Mouse (Mus musculus): ENCODE measurements around the gene Lsm12. TPM values are rescaled to one million over a fixed set of nuclear protein-coding genes. Genes with fewer than 3 reads are reported as not detected.

Lsm12 gene
- 100 to 1,000 TPM in 1 of 2 experiments, 10 to 100 TPM in 1; 95.3 to 106 TPM for total RNA-seq (2021)
- long read RNA-seq, experiment 1, partial matches to known transcripts: 0 of 3 reads
- long read RNA-seq, experiment 1, other reads (novel, unspliced or antisense): 0 of 3 reads
- long read RNA-seq, experiment 2, transcript Lsm12-201 (5 exons, 2,256 nt): major isoform, 9 of 9 reads
- long read RNA-seq, experiment 2, partial matches to known transcripts: 0 of 9 reads
- long read RNA-seq, experiment 2, other reads (novel, unspliced or antisense): 0 of 9 reads

DNA sequence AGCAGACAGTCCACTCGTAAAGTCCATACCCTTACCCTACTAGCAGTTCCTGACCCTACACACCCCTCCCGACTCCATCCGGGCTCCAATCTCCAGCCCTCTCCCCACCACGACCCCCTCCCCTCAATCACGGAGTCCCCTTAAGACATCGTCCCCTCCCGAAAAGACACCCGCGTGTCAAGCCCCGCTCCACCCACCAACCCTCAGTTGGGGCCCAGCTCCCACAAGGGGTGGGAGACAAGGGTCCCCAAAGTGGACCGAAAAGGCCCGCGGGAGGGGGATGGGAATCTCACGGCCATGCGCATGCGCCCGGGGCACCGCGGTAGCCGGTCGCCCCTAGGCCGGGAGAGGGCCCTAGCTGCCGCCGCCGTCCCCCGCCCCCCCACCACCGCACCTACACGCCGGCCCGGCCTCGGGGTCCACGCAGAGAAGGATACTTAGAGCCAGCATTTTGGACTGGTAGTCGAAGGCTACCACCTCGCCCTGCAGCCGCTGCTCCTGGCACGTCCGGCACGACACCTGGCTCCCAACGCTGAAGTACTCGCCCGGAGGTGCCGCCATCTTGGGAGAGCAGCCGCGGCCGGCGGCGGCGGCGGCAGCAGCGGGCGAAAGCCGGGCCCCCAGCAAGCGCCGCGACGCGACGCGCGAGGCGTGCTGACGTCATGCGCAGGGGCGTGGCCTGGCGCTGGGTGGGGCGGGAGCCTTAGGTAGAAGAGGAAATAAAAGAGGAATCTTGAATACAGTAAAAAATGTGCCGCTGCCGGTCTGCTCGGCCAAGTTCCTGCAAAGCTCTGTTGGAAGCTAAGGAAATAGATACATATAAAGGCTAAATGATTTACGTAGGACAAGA lies at the start of gene Lsm12:
TSS of gene Lsm12 (minus strand) at position 651 of the 850 bp plus-strand sequence.
- Histone ChIP-seq H3K4me3 (peak within 1 kb of the TSS; percentile 95), H3K27ac (peak within 1 kb of the TSS; percentile 98)
- DNase-seq: peak; percentile 97
- TF ChIP-seq CTCF (IDR thresholded peaks at IDR 0.05): peak; percentile 25; the same call in 1 of the 2 replicates
- intact Hi-C loops (cut with DNase I): no loop called here

DNA sequence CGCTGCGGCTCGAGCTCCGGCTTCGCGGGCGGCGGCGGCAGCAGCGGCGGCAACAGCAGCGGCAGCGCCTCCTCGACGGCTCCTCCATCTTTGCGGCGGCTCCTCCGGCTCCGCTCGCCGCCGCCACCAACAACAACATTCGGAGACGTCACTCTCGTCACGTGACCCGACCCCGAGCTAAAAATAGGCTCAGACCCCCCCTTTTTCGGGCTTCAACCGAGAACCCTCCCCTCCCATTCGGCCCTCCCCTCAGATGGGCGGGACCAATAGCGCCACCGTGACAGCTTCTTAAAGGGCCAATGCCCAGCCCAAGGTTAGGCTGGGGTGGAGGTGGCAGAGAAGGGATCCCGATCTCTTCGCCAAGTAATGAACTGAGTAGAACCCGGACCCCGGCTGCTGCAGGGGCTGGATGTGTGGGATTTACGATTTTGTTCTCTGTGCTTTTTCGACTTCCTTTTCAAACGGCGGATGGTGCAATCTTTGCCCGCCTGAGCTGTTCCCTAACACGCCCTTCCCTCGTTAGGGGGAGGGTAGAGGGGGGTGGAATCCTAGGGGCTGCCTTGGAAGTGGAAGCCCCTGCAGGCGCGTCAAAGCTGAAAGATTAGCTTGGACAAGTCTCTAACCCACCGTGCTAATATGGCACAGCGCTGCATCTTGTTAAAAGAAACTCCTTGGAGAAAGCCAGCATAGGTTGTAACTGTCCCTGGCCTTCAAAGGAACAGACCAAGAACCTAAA lies 45.1 kb upstream of the Lsm12 start, which contains the start of gene Hdac5:
TSS of gene Hdac5 (minus strand) at position 161 of the 736 bp plus-strand sequence.
- Histone ChIP-seq H3K27ac (peak within 1 kb of the TSS; percentile 97), H3K4me3 (peak within 1 kb of the TSS; percentile 95)
- peak; percentile 11; the same call in 1 of the 2 replicates for TF ChIP-seq CTCF (IDR thresholded peaks at IDR 0.05)
- DNase-seq: peak; percentile 99
- intact Hi-C loops (cut with DNase I): loop anchor here (1.0 kb wide), 1 partner anchor 18 kb away; the partner anchor contains the start of gene BC030867

DNA sequence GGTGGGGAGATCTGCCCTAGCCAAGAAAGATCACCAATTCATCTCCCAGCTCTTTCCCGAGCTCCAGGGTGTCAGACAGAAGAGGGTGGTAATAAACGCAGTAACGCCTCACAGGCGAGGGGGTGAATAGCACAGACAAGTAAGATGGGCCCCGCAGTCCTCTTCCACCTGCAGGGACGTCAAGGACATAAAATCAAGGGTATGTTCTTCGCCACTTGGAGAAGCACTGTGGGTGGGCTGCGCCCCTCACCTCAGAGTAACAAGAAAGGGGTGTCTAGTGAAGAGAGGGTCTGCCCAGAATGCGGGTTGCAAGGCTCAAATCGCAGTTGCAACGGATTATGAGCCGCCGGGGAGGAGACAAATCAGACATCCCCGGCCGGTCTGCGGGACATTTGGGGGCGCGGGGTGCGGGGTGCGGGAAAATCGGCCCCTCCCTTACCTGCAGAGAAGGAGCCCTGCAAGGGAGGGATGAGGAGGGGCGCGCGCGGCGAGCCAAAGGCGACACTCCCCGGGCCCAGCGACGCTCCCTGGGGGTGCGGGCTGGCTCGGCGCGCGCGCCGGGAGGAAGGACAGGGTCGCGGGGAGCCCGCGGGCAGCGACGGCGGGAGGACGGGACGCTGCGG lies 44.3 kb upstream of the Lsm12 start:
- peak; percentile 57 for DNase-seq
- peak overlapping the region; percentile 95 for H3K4me3 ChIP-seq
- peak overlapping the region; percentile 97 for H3K27ac ChIP-seq
- TF ChIP-seq CTCF (IDR thresholded peaks at IDR 0.05): no peak
- intact Hi-C loops (cut with DNase I): no loop called here

DNA sequence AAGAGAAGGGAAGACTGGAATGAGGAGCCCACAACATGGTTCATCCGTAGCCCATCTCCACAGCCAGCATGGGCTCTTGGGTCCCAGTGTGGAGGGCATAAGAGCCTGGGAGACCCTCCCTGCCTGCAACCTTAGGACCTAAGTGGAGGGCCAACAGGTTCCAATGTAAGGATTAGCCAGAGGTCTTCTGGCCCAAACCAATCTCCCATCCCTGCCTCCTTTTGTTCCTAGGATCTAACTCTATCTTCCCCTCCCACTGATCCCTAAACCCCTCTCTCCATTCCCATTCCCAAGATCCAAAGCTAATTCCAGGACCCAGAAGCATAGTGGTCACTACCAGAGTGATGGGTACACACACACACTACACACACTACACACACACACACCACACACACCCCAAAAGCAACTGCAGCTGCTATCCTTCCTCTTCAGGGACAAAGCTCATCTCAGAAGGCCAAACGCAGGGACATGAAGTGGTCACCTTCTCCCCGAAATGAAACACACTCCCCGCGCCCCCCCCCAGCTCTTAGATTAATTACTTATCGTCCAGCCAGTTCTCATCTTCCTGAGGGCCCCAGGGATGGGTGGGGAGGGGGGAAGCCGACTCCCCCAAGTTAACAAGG lies 43.7 kb upstream of the Lsm12 start:
- H3K27ac ChIP-seq: peak overlapping the region; percentile 97
- intact Hi-C loops (cut with DNase I): no loop called here
- H3K4me3 ChIP-seq: peak overlapping the region; percentile 95
- no peak for TF ChIP-seq CTCF (IDR thresholded peaks at IDR 0.05)
- no peak for DNase-seq

DNA sequence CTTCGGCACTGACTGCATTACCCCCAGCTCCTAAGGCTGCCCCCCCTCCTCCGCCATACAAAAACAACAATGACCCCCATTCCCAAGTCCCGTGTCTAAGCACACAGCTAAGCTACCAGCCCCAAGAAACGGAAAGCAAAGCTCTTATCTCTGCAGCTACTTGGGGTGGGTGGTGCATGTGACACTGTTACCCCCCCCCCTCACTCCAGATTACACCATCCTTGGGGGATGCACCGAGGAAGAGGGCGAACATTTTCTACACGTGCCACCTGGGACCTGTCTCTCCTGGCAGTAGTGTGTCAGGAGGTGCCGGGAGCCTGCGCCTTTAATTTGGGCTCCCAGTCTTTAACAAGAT lies 43.1 kb upstream of the Lsm12 start:
- no peak for TF ChIP-seq CTCF (IDR thresholded peaks at IDR 0.05)
- H3K4me3 ChIP-seq: peak overlapping the region; percentile 95
- peak overlapping the region; percentile 97 for H3K27ac ChIP-seq
- intact Hi-C loops (cut with DNase I): no loop called here
- DNase-seq: no peak

DNA sequence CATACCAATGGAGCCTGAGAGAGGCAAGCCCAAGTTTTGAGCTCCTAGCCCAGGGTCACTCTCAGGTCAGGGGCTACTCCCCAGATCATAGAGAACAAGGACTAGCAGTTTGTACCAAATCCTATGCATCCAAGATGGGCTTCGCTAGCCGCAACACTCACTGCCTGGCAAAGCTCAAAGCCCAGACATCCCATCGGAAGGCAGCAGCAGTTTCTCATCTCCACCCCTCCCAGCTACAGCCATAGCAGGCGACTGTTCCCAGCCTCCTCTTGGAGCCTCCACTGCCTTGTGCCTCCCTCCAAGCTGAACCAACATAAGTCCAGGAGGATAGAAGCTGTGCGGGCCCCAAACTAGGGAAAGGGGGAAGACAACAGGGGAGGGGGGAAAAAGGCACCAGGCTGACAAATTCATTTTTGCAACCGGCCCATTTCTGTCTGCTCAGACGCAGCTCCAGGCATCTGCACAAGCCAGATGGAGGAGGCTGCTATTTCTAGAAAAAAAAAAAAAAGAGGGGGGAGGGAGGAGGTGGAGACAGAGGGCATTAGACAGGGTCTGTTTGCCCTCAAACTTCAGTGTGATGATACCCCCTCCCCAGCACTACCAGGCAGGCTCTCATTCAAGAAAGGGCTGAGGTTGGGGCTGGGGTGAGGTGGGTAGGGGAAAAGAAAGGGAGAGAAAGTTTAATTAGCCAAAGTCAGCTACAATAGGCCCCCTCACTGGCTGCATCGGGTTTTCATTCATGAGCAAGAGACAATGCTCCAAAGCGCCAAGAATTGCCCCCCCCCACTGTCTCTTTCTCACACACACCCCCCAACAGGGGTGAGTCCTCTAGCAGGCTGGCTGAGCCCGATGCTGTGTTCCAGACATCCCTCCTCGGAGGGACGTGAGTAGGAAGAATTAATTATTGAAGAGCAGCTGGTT lies 42.4 kb upstream of the Lsm12 start:
- H3K27ac ChIP-seq: peak overlapping the region; percentile 76
- H3K4me3 ChIP-seq: peak overlapping the region; percentile 95
- DNase-seq: peak; percentile 19

DNA sequence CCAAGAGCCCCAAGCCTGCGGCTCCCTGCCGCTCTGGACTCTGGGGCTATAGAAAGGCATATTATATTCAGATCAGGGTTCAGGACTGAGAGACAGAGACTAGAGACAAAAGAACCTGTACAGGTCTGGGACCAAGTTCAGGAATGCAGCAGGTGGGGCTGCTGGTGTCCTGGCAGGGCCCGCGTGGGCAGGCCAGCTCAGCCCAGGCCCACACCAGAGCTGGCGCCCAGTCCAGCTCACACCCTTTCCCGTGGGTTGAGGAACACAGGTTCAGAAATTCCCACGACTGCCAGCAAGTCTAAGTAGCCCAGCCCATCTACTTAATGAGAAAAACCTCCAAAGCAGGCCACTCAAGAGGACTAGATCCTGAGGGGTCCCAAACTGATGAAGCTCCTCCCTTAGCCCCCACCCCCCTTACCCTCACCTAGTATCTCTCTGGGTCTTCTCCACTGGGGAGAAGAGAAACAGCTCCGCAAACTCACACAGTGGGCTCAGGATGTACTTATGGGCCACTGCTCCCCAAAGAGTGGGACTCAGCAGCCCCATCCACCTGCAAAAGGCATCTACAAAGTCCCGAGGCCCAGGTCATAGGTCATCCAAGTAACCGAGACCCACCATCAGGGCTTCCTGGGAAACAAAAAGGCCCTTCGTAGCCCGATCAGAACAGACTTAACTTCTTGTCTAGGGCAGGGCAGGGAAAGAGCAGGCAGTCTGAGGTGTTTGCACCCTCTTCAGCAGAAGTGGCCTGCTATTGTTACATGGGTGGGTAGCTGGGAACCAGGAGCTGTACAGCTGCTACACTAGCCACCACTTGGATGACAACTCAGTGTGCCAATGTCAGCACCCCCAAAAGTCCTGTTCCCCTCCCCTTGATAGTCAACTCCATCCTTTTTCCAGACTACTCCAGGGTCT lies 41.2 kb upstream of the Lsm12 start:
- intact Hi-C loops (cut with DNase I): no loop called here
- no peak for TF ChIP-seq CTCF (IDR thresholded peaks at IDR 0.05)
- DNase-seq: no peak
- Histone ChIP-seq H3K4me3 (peak overlapping the region; percentile 95; the same call in 1 of the 2 replicates), H3K27ac (peak overlapping the region; percentile 76)

More for the DNA sequence above, 42.4 kb upstream of the Lsm12 start:
- no peak for TF ChIP-seq CTCF (IDR thresholded peaks at IDR 0.05)
- intact Hi-C loops (cut with DNase I): no loop called here

DNA sequence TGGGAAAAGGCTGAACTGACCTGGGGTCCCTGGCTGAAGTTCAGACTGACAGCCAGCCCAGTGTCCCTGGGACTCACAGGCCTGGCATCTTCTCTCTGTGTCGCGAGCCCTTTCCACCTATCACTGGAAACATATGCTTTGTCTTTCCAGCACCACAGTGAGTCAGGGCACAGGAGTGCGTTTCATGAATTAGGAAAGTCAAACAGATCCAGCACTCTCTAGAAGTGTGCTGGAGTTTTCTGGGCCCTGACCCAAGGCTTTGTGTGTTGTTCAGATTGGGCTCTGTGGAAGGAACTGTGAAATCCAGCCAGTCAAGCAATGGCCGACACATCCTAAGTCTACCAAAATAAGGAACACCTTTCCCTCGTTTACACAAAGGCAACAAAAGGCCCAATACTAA lies 40.1 kb upstream of the Lsm12 start:
- TF ChIP-seq CTCF (IDR thresholded peaks at IDR 0.05): no peak
- peak overlapping the region; percentile 76 for H3K27ac ChIP-seq
- peak overlapping the region; percentile 62 for H3K4me3 ChIP-seq
- intact Hi-C loops (cut with DNase I): no loop called here
- no peak for DNase-seq

DNA sequence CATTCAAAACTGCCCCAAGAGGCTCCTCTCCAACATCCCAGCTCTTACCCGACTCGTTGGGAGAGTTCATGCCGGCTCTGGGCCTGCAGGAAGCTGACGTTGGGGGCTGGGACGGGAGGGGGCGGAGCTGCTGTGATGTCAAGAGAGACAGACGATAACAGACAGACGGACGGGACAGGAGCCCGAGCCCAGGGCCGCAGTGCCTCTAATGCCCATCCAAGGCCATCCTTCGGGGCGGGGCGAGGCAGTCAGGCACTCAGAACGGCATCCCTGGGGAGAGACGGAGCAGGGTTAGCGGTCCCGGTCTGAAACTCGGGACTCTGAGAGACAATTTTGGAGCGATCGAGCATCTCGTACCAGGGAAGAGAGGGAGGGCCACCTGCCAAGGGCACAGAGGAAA lies 39.6 kb upstream of the Lsm12 start:
- DNase-seq: peak; percentile 65

DNA sequence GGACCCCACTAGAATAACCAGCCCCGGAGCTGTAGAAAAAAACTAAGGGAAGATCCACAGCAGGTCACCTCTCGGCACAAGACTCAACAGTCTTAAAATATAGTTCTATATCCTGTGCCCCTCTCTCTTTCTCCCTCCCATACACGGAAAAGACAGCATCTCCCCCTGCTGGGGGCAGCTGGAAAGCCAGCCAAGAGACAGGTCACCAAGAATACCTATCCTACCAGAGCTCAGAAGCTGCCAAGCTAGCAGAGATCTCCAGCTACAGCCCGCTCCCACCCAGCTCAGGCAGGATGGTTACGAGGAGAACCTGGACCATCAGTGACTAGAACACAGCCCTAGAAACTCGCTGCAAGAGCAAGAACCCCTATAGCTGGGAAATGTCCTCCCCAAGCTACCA lies 38.1 kb upstream of the Lsm12 start:
- peak; percentile 36 for DNase-seq
- intact Hi-C loops (cut with DNase I): no loop called here

More for the DNA sequence above, 39.6 kb upstream of the Lsm12 start:
- peak overlapping the region; percentile 62 for H3K4me3 ChIP-seq
- no peak for TF ChIP-seq CTCF (IDR thresholded peaks at IDR 0.05)
- peak overlapping the region; percentile 76 for H3K27ac ChIP-seq
- intact Hi-C loops (cut with DNase I): no loop called here

More for the DNA sequence above, 38.1 kb upstream of the Lsm12 start:
- Histone ChIP-seq H3K4me3 (0 out of 2 replicates have a peak overlapping the region, but pooled peaks have one; percentile 9), H3K27ac (peak overlapping the region; percentile 98)
- peak; percentile 52 for TF ChIP-seq CTCF (IDR thresholded peaks at IDR 0.05)

Measured in gastrocnemius, adult 2 months (tissue).